Comparison of ENCODE assay signal across 20 mouse cellular contexts in the genomic region with DNA sequence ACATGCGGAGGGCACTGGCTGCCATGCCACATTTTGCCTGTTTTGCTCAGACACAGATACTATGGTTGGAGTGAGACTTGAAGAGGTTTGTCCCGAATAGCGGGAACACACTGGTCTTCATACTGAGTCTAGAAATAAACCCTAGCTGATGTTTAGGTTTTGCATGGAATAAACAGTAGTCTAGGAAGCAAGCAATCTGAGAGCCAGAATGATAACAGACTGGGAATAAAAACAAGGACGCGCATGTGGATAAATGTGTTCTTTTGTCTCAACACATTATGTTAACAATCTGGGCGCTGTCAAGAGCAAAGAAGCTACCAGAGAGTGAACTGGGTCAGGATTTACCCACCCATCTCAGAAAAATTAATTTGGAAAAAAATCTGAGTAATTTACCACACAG. TPM values are rescaled to one million over a fixed set of nuclear protein-coding genes. Genes with fewer than 3 reads are reported as not detected.
DNase-seq lines count a peak whose midpoint lies in the region; ATAC-seq and TF ChIP-seq lines count a peak whose summit lies in the region.
"Had no signal": no experiment of that assay in that cellular context is flagged by ENCODE, and none has a peak within 500 bp of the region (broad histone marks: within the 10 kb centered on the region; RNA-seq: fewer than 3 reads in every experiment).

No protein-coding gene starts in this region.

- H3K4me2 ChIP-seq in heart, postnatal 0 days (ENCODE audit: low read depth, low read length) = no peak overlapping the region
- no peak overlapping the region for H3K4me2 ChIP-seq in lung, embryonic 16.5 days (ENCODE audit: low read depth, low read length)
- no peak overlapping the region for H3K4me2 ChIP-seq in midbrain, embryonic 11.5 days
- H3K4me2 ChIP-seq: embryonic facial prominence, embryonic 12.5 days; heart, embryonic 13.5 days; hindbrain, embryonic 12.5 days had no signal

- peak; percentile 83 for DNase-seq in heart, adult 11 months
- DNase-seq in heart, postnatal 10 days = no peak
- no peak for DNase-seq in heart, postnatal 0 days (ENCODE audit: low spot score)
- DNase-seq in heart, postnatal 4 days = no peak
- no peak for DNase-seq in lung, adult 2 months
- peak; percentile 35 for DNase-seq in midbrain, embryonic 11.5 days (ENCODE audit: low spot score, missing footprints)
- DNase-seq in midbrain, embryonic 10.5 days (ENCODE audit: low spot score) = no peak
- DNase-seq: adrenal gland, postnatal 14 days; cerebellum, adult 11-12 months; cerebellum, adult 9-10 months; cerebellum, postnatal 25 days; gastrocnemius, postnatal 14 days; heart, postnatal 36 days had no signal

- H3K27ac ChIP-seq in heart, postnatal 0 days (ENCODE audit: low read depth) = peak overlapping the region; percentile 70
- H3K27ac ChIP-seq in lung, embryonic 16.5 days (ENCODE audit: low read length) = 0 out of 2 replicates have a peak overlapping the region, but pooled peaks have one; percentile 36
- H3K27ac ChIP-seq in midbrain, embryonic 11.5 days (ENCODE audit: low read depth, low read length) = no peak overlapping the region
- no peak overlapping the region for H3K27ac ChIP-seq in midbrain, embryonic 10.5 days (replicated peaks)
- H3K27ac ChIP-seq: embryonic facial prominence, embryonic 12.5 days; hindbrain, embryonic 12.5 days had no signal

- TF ChIP-seq CTCF in heart, postnatal 0 days (IDR thresholded peaks at IDR 0.05; ENCODE audit: low read depth) = no peak
- TF ChIP-seq CTCF in lung, adult 2 months (IDR thresholded peaks at IDR 0.05; ENCODE audit: insufficient read depth, low read length) = no peak

- peaks cover 55% of the 10 kb centered on the region for H3K36me3 ChIP-seq in heart, postnatal 0 days (replicated peaks; ENCODE audit: control insufficient read depth, insufficient read depth, low read length)
- no peaks in the 10 kb centered on the region; the same call in 1 of the 2 replicates for H3K36me3 ChIP-seq in lung, embryonic 16.5 days (ENCODE audit: control insufficient read depth, insufficient read depth, low read length)
- no peaks in the 10 kb centered on the region for H3K36me3 ChIP-seq in midbrain, embryonic 11.5 days (ENCODE audit: control insufficient read depth, insufficient read depth, low read length)
- peaks cover 4% of the 10 kb centered on the region for H3K36me3 ChIP-seq in midbrain, embryonic 10.5 days
- H3K36me3 ChIP-seq: embryonic facial prominence, embryonic 12.5 days; hindbrain, embryonic 12.5 days had no signal

- no peak; the same call in 1 of the 2 replicates for ATAC-seq in heart, postnatal 0 days (ENCODE audit: insufficient read depth, low read depth)
- no peak for ATAC-seq in lung, embryonic 16.5 days (ENCODE audit: low read depth)
- ATAC-seq in midbrain, embryonic 11.5 days (ENCODE audit: low FRiP score) = no peak
- ATAC-seq: forebrain, embryonic 16.5 days; hindbrain, embryonic 16.5 days; inflammation-experienced regulatory T-cells, adult 6 months had no signal

- 47% methylated on average over 6 of the region's 6 CpGs for WGBS in heart, postnatal 0 days
- 67% methylated on average over 6 of the region's 6 CpGs for WGBS in lung, embryonic 16.5 days
- 55% methylated on average over 6 of the region's 6 CpGs for WGBS in lung, adult 2 months
- 94% methylated on average over 6 of the region's 6 CpGs for WGBS in midbrain, embryonic 11.5 days
- WGBS in midbrain, embryonic 10.5 days = 96% methylated on average over 6 of the region's 6 CpGs

- H3K4me1 ChIP-seq in heart, postnatal 0 days (ENCODE audit: control insufficient read depth, insufficient read depth) = peaks cover 55% of the 10 kb centered on the region
- H3K4me1 ChIP-seq in lung, embryonic 16.5 days (replicated peaks; ENCODE audit: control insufficient read depth, insufficient read depth, low read length) = peaks cover 26% of the 10 kb centered on the region
- peaks cover 48% of the 10 kb centered on the region for H3K4me1 ChIP-seq in lung, adult 2 months (ENCODE audit: control insufficient read depth, insufficient read depth, low read length)
- no peaks in the 10 kb centered on the region for H3K4me1 ChIP-seq in midbrain, embryonic 11.5 days (ENCODE audit: control insufficient read depth, insufficient read depth, low read length)
- H3K4me1 ChIP-seq in midbrain, embryonic 10.5 days = no peaks in the 10 kb centered on the region
- H3K4me1 ChIP-seq: hindbrain, embryonic 12.5 days had no signal

- H3K27me3 ChIP-seq in heart, postnatal 0 days (ENCODE audit: control insufficient read depth, insufficient read depth, low read length) = no peaks in the 10 kb centered on the region
- no peaks in the 10 kb centered on the region for H3K27me3 ChIP-seq in lung, embryonic 16.5 days (ENCODE audit: control insufficient read depth, insufficient read depth, low read depth, low read length)
- no peaks in the 10 kb centered on the region for H3K27me3 ChIP-seq in midbrain, embryonic 11.5 days (ENCODE audit: control insufficient read depth, insufficient read depth, low read length)
- no peaks in the 10 kb centered on the region for H3K27me3 ChIP-seq in midbrain, embryonic 10.5 days (ENCODE audit: low read depth, poor library complexity, severe bottlenecking)
- H3K27me3 ChIP-seq: embryonic facial prominence, embryonic 12.5 days; heart, embryonic 13.5 days; hindbrain, embryonic 12.5 days had no signal

- no peak for TF ChIP-seq EP300 in heart, postnatal 0 days (IDR thresholded peaks at IDR 0.05; ENCODE audit: low read depth)

- H3K4me3 ChIP-seq in heart, postnatal 0 days (ENCODE audit: low read depth, low read length) = no peak overlapping the region
- H3K4me3 ChIP-seq in lung, embryonic 16.5 days (ENCODE audit: low read length) = no peak overlapping the region
- no peak overlapping the region for H3K4me3 ChIP-seq in lung, adult 2 months (replicated peaks; ENCODE audit: extremely low read depth, low read depth, low read length)
- H3K4me3 ChIP-seq in midbrain, embryonic 11.5 days (ENCODE audit: low read depth, low read length) = no peak overlapping the region
- no peak overlapping the region for H3K4me3 ChIP-seq in midbrain, embryonic 10.5 days
- H3K4me3 ChIP-seq: embryonic facial prominence, embryonic 12.5 days; heart, embryonic 13.5 days; hindbrain, embryonic 12.5 days had no signal

- TF ChIP-seq POLR2A in lung, adult 2 months (IDR thresholded peaks at IDR 0.05; ENCODE audit: borderline replicate concordance, extremely low read depth, low read depth, low read length) = no peak

- no peak overlapping the region for H3K9ac ChIP-seq in heart, postnatal 0 days (replicated peaks; ENCODE audit: low read depth, low read length)
- no peak overlapping the region for H3K9ac ChIP-seq in lung, embryonic 16.5 days (ENCODE audit: low read length)
- no peak overlapping the region for H3K9ac ChIP-seq in midbrain, embryonic 11.5 days (ENCODE audit: low read length)
- H3K9ac ChIP-seq: embryonic facial prominence, embryonic 12.5 days; hindbrain, embryonic 12.5 days had no signal

- H3K9me3 ChIP-seq in heart, postnatal 0 days (replicated peaks; ENCODE audit: control insufficient read depth, low read length) = no peaks in the 10 kb centered on the region
- H3K9me3 ChIP-seq in lung, embryonic 16.5 days (ENCODE audit: control insufficient read depth, low read length) = no peaks in the 10 kb centered on the region
- no peaks in the 10 kb centered on the region for H3K9me3 ChIP-seq in midbrain, embryonic 11.5 days (ENCODE audit: control insufficient read depth, low read length)
- H3K9me3 ChIP-seq in midbrain, embryonic 10.5 days (replicated peaks) = no peaks in the 10 kb centered on the region
- H3K9me3 ChIP-seq: embryonic facial prominence, embryonic 12.5 days; heart, embryonic 13.5 days; hindbrain, embryonic 12.5 days had no signal

- intact Hi-C loops in heart, postnatal 10 days (cut with DNase I) = no loop called here

RNA-seq across cellular contexts. Expression of a gene that starts 31.4 kb away (rescaled TPM):
- total RNA-seq in heart, postnatal 10 days (2021) = 100 to 1,000 TPM; 514 to 538 TPM
- 231 and 250 TPM in 2 replicates for total RNA-seq in heart, postnatal 0 days (2014; rRNA removed; ENCODE audit: low replicate concordance)
- polyA plus RNA-seq in heart, postnatal 0 days (2015; fragmentation: Nextera tagmentation; extraction: Ambion mirVana) = 438 and 547 TPM in 2 replicates
- 100 to 1,000 TPM; 461 to 503 TPM for total RNA-seq in heart, postnatal 4 days (2021)
- 92.8 and 94.7 TPM in 2 replicates for polyA plus RNA-seq in lung, embryonic 16.5 days (2015; fragmentation: Nextera tagmentation; extraction: Ambion mirVana)
- 236 and 247 TPM in 2 replicates for polyA plus RNA-seq in lung, adult 2 months (2012; rRNA removed)
- 10.2 and 17.2 TPM in 2 replicates for polyA plus RNA-seq in midbrain, embryonic 11.5 days (2014; fragmentation: Nextera tagmentation; extraction: Ambion mirVana)
- polyA plus RNA-seq in midbrain, embryonic 10.5 days (2016; fragmentation: Nextera tagmentation; extraction: Ambion mirVana) = 26.6 and 35.9 TPM in 2 replicates

Comparison
In these comparisons a context has a peak if more than half of its experiments do, and no peak if none do; other contexts are left out.
1. DNase-seq: peak in heart, adult 11 months (single experiment) and midbrain, embryonic 11.5 days (single experiment); none in heart, postnatal 10 days (0 of 2), heart, postnatal 0 days (single experiment), heart, postnatal 4 days (single experiment), lung, adult 2 months (single experiment) and midbrain, embryonic 10.5 days (single experiment).
2. H3K27ac ChIP-seq: peak in heart, postnatal 0 days (single experiment) and lung, embryonic 16.5 days (single experiment); none in midbrain, embryonic 11.5 days (single experiment) and midbrain, embryonic 10.5 days (single experiment).